Mouse (Mus musculus): Measurements from ENCODE around the gene Fgf11. TPM values are rescaled to one million over a fixed set of nuclear protein-coding genes. Genes with fewer than 3 reads are reported as not detected.

Fgf11 gene
- polyA plus RNA-seq, 1 experiment from 2014 or later: 1.0 TPM

DNA sequence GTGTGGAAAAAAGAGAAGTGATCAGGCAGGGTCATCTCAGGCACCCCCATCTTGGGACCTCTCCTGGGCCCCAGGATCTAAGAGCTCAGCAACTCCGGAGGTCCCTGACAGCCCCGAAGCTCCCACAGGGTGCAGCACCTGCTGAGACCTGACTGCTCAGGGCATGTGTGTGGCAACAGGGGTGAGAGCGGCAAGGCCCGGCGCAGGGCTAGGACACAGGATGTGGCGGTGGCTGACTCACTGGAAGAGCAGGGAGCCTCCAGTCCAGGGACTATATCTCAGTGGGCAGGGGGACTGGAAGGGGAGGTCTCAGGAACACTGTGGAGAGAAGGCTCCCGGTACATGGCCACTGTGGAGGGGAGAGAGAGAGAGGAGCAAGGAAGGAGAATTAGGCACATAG, 3.7 kb downstream of the Fgf11 start:
- Histone ChIP-seq H3K9ac (ENCODE audit: low read length) (no peak overlapping the region), H3K4me3 (ENCODE audit: low read length) (no peak overlapping the region), H3K27me3 (ENCODE audit: control insufficient read depth, insufficient read depth, low read depth, low read length) (peaks cover 12% of the 10 kb centered on the region; the same call in 1 of the 2 replicates), H3K9me3 (ENCODE audit: control insufficient read depth, low read length) (no peaks in the 10 kb centered on the region), H3K27ac (ENCODE audit: low read length) (no peak overlapping the region), H3K4me2 (ENCODE audit: low read depth, low read length) (no peak overlapping the region), H3K4me1 (replicated peaks; ENCODE audit: control insufficient read depth, insufficient read depth, low read length) (peaks cover 31% of the 10 kb centered on the region), H3K36me3 (ENCODE audit: control insufficient read depth, insufficient read depth, low read length) (no peaks in the 10 kb centered on the region)
- ATAC-seq (ENCODE audit: low read depth): no peak
- 76% methylated on average over 7 of the region's 7 CpGs for whole genome bisulfite sequencing

DNA sequence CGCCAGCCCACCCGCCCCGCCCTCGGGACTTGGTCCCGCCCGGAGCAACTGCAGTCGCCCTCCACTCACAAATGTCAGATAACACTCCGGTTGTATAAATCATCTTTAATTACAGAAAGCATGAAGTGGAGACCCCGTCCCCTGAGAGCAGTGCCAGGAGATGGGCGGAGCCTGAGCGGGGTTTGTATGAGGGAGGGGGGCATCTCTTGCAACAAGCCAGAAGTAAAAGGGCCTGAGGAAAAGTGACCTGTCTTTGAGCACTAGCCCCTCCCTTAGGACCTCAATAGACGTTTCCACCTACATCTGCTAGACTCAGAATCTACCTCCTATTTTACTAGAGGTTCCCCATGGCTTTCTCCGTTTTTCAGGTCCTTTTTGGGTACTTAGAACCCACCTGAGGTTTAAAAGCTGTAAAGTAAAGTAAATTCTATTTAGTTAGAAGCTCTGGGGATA, 5.6 kb downstream of the Fgf11 start:
- H3K27ac ChIP-seq (ENCODE audit: low read length): no peak overlapping the region; the same call in 1 of the 2 replicates

DNA sequence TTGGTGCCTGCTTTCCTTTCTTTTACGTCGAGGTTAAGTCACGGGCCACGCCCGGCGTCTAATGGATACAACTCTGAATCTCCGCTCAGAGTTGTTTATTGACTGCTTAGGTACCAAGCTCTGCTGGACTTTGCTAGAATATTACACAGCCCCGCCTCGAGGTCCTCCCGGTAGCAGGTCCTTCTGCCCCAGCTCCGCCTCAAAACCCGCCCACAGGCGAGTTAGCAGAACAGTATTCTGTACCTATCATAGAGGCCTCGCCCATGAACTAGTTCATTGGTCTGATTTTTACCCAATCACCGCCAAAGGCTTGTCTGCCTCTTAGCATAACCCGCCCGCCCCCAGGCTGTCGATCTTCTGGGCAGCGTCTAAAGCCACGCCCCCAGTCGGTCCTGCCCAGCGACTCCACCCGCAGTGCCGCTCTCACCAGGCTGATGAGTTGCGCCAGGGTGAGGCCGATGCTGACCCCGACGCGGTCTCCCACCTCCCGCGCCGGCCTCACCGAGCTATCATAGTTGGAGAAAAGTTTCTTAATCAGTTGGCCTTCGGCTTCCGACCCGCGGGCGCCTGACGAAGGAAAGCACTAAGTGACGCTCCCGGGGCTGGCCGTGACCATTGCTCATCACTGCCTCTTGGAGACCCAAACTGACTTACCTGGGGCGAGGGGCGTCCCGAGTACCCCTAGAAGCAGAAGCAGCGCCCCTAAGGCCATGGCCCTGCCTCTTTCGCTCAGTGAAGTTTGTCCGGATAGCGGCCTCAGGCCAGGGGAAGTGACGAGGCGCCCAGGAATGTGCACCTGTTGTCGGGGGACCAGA, 6.3 kb downstream of the Fgf11 start, which contains the start of gene Chrnb1:
Gene Chrnb1 (minus strand): TSS at position 776 of the 815 bp plus-strand sequence.
- Histone ChIP-seq H3K4me2 (ENCODE audit: low read depth, low read length) (peak within 1 kb of the TSS; percentile 97), H3K4me3 (ENCODE audit: low read length) (peak within 1 kb of the TSS; percentile 62), H3K36me3 (ENCODE audit: control insufficient read depth, insufficient read depth, low read length) (no peaks in the 10 kb centered on the region), H3K9ac (ENCODE audit: low read length) (peak within 1 kb of the TSS; percentile 67), H3K27ac (ENCODE audit: low read length) (peak within 1 kb of the TSS; percentile 51; the same call in 1 of the 2 replicates), H3K9me3 (ENCODE audit: control insufficient read depth, low read length) (no peaks in the 10 kb centered on the region), H3K27me3 (ENCODE audit: control insufficient read depth, insufficient read depth, low read depth, low read length) (peaks cover 2% of the 10 kb centered on the region; the same call in 1 of the 2 replicates), H3K4me1 (replicated peaks; ENCODE audit: control insufficient read depth, insufficient read depth, low read length) (peaks cover 14% of the 10 kb centered on the region)
- WGBS: 2% methylated on average over 52 of the region's 52 CpGs
- ATAC-seq (ENCODE audit: low read depth): peak; percentile 97

More for the DNA sequence above, 5.6 kb downstream of the Fgf11 start:
- H3K9me3 ChIP-seq (ENCODE audit: control insufficient read depth, low read length): no peaks in the 10 kb centered on the region
- H3K4me2 ChIP-seq (ENCODE audit: low read depth, low read length): peak overlapping the region; percentile 97
- H3K36me3 ChIP-seq (ENCODE audit: control insufficient read depth, insufficient read depth, low read length): no peaks in the 10 kb centered on the region
- H3K27me3 ChIP-seq (ENCODE audit: control insufficient read depth, insufficient read depth, low read depth, low read length): peaks cover 2% of the 10 kb centered on the region; the same call in 1 of the 2 replicates
- 1% methylated on average over 13 of the region's 13 CpGs for WGBS
- ATAC-seq (ENCODE audit: low read depth): no peak; the same call in 1 of the 2 replicates
- H3K9ac ChIP-seq (ENCODE audit: low read length): peak overlapping the region; percentile 67
- peaks cover 20% of the 10 kb centered on the region for H3K4me1 ChIP-seq (replicated peaks; ENCODE audit: control insufficient read depth, insufficient read depth, low read length)
- H3K4me3 ChIP-seq (ENCODE audit: low read length): peak overlapping the region; percentile 62

DNA sequence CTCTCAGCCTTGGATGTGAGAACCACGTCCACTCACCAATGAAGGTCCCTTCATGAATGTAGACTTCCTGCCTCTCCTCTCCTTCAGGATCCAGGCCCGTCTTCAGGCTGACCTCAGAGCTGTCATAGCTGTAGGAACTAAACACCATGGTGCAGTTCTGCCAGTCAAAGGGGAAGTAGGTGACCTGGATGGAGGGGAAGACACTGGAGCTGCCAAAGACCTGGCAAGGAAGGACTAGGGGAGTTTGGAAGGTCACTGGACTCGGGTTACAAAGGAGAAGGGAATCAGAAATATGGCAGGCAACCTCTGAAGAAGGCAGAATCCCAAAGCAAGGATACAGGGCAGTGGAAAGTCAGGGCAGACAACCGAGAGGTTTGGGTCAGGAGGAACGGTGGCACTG, 8.2 kb downstream of the Fgf11 start:
- no peaks in the 10 kb centered on the region for H3K36me3 ChIP-seq (ENCODE audit: control insufficient read depth, insufficient read depth, low read length)
- 54% methylated on average over 5 of the region's 5 CpGs for WGBS
- no peak overlapping the region for H3K4me3 ChIP-seq (ENCODE audit: low read length)

DNA sequence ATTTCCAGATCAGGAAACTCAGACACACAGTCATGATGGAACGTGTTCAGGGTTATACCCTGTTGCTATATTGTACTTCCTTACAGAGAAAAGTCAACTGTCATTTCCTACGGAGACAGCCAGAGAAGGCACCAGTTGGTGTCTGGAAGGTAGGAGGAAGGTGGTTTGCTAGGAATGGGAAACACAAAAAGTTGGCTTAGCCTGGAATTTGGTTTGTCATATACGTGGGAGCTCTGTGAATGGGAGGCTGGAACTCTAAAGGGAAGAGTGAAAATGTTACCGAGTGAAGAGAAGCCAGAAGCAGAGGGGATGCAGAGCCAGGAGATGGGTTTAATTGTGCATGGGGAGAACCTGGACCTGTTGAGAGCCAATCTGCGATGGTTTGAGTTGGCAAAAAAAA, 10.2 kb downstream of the Fgf11 start:
- no peaks in the 10 kb centered on the region for H3K36me3 ChIP-seq (ENCODE audit: control insufficient read depth, insufficient read depth, low read length)
- H3K4me1 ChIP-seq (replicated peaks; ENCODE audit: control insufficient read depth, insufficient read depth, low read length): 0 out of 2 replicates have a peak, but pooled peaks cover 2% of the 10 kb centered on the region
- H3K9me3 ChIP-seq (ENCODE audit: control insufficient read depth, low read length): no peaks in the 10 kb centered on the region
- H3K27me3 ChIP-seq (ENCODE audit: control insufficient read depth, insufficient read depth, low read depth, low read length): no peaks in the 10 kb centered on the region; the same call in 1 of the 2 replicates
- no peak overlapping the region for H3K4me2 ChIP-seq (ENCODE audit: low read depth, low read length)
- H3K9ac ChIP-seq (ENCODE audit: low read length): no peak overlapping the region
- WGBS: 62% methylated on average over 5 of the region's 5 CpGs
- no peak overlapping the region for H3K4me3 ChIP-seq (ENCODE audit: low read length)
- no peak overlapping the region for H3K27ac ChIP-seq (ENCODE audit: low read length)
- ATAC-seq (ENCODE audit: low read depth): no peak

More for the DNA sequence above, 8.2 kb downstream of the Fgf11 start:
- no peak overlapping the region for H3K9ac ChIP-seq (ENCODE audit: low read length)
- H3K9me3 ChIP-seq (ENCODE audit: control insufficient read depth, low read length): no peaks in the 10 kb centered on the region
- no peaks in the 10 kb centered on the region; the same call in 1 of the 2 replicates for H3K27me3 ChIP-seq (ENCODE audit: control insufficient read depth, insufficient read depth, low read depth, low read length)
- no peak overlapping the region for H3K27ac ChIP-seq (ENCODE audit: low read length)
- no peak for ATAC-seq (ENCODE audit: low read depth)
- H3K4me1 ChIP-seq (replicated peaks; ENCODE audit: control insufficient read depth, insufficient read depth, low read length): 0 out of 2 replicates have a peak, but pooled peaks cover 2% of the 10 kb centered on the region
- no peak overlapping the region for H3K4me2 ChIP-seq (ENCODE audit: low read depth, low read length)

DNA sequence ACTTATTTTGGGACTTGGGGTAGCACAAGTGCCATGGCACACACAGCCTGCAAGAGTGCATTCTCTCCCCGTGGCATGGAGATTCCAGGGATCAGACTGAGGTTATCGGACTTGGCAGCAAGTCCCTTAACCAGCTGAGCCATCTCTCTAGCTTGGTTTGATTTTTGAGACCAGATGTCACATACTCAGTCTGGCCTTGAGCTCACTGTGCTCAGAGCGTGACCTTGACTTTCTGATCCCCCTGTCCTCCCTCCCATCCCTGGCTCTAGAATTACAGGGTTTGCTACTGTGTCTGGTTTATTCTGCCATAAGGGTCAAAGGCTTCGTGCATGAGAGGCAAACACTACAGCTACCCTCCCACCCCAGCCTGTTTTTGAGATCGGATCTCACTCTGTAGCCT, 12.2 kb downstream of the Fgf11 start:
- Histone ChIP-seq H3K9me3 (ENCODE audit: control insufficient read depth, low read length) (no peaks in the 10 kb centered on the region), H3K27me3 (ENCODE audit: control insufficient read depth, insufficient read depth, low read depth, low read length) (no peaks in the 10 kb centered on the region; the same call in 1 of the 2 replicates), H3K36me3 (ENCODE audit: control insufficient read depth, insufficient read depth, low read length) (no peaks in the 10 kb centered on the region), H3K27ac (ENCODE audit: low read length) (no peak overlapping the region), H3K4me1 (replicated peaks; ENCODE audit: control insufficient read depth, insufficient read depth, low read length) (peaks cover 4% of the 10 kb centered on the region), H3K4me2 (ENCODE audit: low read depth, low read length) (no peak overlapping the region), H3K9ac (ENCODE audit: low read length) (no peak overlapping the region), H3K4me3 (ENCODE audit: low read length) (no peak overlapping the region)
- WGBS: 61% methylated on average over 5 of the region's 5 CpGs
- ATAC-seq (ENCODE audit: low read depth): no peak

DNA sequence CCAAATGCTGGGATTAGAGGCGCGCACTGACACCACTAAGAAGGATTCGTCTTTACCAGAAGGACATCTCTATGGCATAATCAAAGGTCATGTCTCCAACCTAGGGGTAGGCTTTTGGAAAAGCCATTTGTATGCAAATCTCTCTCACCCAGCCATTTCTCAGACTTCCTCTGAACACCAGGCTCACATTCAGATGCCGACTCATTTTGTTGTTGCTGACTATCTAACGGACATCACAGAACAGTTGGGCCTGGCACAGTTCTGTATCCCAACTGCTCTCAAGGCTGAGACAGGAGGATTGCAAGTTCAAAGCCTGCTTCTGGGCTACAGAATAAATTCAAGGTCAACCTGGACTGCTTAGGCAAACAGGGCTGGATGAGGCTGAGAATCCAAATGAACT, 14.4 kb downstream of the Fgf11 start:
- Histone ChIP-seq H3K27me3 (ENCODE audit: control insufficient read depth, insufficient read depth, low read depth, low read length) (no peaks in the 10 kb centered on the region), H3K4me2 (ENCODE audit: low read depth, low read length) (no peak overlapping the region), H3K27ac (ENCODE audit: low read length) (no peak overlapping the region), H3K9ac (ENCODE audit: low read length) (no peak overlapping the region), H3K9me3 (ENCODE audit: control insufficient read depth, low read length) (no peaks in the 10 kb centered on the region), H3K4me1 (replicated peaks; ENCODE audit: control insufficient read depth, insufficient read depth, low read length) (peaks cover 4% of the 10 kb centered on the region), H3K36me3 (ENCODE audit: control insufficient read depth, insufficient read depth, low read length) (no peaks in the 10 kb centered on the region), H3K4me3 (ENCODE audit: low read length) (no peak overlapping the region)
- 85% methylated on average over 5 of the region's 5 CpGs for WGBS
- no peak for ATAC-seq (ENCODE audit: low read depth)

DNA sequence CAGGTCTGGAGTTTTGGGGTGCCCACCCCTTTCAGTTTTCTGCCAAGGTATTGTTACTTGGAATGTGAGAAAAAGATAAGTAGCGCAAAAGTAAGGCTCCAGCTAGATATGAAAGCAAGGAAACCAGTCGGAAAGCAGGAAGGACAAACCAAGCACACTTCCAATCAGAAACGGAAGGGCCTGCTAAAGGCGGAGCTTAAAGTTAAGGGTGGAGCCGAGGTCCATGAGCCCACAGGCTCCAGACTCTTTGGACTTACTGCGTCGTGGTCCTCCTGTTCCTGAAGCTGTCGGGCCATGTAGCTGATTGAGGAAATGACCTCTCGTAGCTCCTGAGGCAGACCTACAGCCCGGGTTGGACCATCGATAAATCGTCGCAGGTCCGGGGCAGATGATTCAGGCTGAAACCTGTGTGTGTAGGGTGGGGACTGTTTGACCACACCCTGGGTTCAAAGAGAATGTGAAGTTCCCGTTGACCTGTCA, 16.8 kb downstream of the Fgf11 start:
- Histone ChIP-seq H3K4me1 (replicated peaks; ENCODE audit: control insufficient read depth, insufficient read depth, low read length) (peaks cover 4% of the 10 kb centered on the region), H3K4me2 (ENCODE audit: low read depth, low read length) (peak overlapping the region; percentile 55), H3K27ac (ENCODE audit: low read length) (0 out of 2 replicates have a peak overlapping the region, but pooled peaks have one; percentile 2), H3K9ac (ENCODE audit: low read length) (peak overlapping the region; percentile 44; the same call in 1 of the 2 replicates), H3K36me3 (ENCODE audit: control insufficient read depth, insufficient read depth, low read length) (no peaks in the 10 kb centered on the region), H3K27me3 (ENCODE audit: control insufficient read depth, insufficient read depth, low read depth, low read length) (no peaks in the 10 kb centered on the region), H3K9me3 (ENCODE audit: control insufficient read depth, low read length) (no peaks in the 10 kb centered on the region), H3K4me3 (ENCODE audit: low read length) (peak overlapping the region; percentile 25)
- ATAC-seq (ENCODE audit: low read depth): peak; percentile 77
- WGBS: 26% methylated on average over 15 of the region's 15 CpGs

DNA sequence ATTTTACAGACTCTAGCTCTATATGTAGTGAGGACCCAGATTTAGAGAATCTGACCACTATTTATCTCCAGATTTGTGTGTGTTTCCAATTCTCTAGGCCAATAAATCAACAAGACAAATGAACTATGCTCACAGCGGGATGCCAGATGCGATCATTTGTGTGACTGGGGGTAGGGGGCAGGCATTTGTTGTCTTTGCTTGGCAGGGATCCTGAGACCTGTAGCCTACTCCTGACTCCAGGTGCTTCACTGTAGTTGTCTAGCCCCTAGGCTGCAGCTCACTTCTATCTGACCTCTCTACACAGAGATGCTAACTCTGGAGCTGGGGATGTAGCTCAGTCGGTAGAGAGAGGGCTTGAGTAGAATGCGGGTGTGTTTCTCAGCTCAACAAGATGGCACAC, 19.8 kb downstream of the Fgf11 start:
- H3K4me2 ChIP-seq (ENCODE audit: low read depth, low read length): no peak overlapping the region
- no peak for ATAC-seq (ENCODE audit: low read depth)
- no peaks in the 10 kb centered on the region for H3K27me3 ChIP-seq (ENCODE audit: control insufficient read depth, insufficient read depth, low read depth, low read length)
- no peak overlapping the region for H3K4me3 ChIP-seq (ENCODE audit: low read length)
- no peak overlapping the region for H3K27ac ChIP-seq (ENCODE audit: low read length)
- 27% methylated on average over 4 of the region's 4 CpGs for WGBS
- no peak overlapping the region for H3K9ac ChIP-seq (ENCODE audit: low read length)
- peaks cover 10% of the 10 kb centered on the region for H3K4me1 ChIP-seq (replicated peaks; ENCODE audit: control insufficient read depth, insufficient read depth, low read length)
- no peaks in the 10 kb centered on the region for H3K36me3 ChIP-seq (ENCODE audit: control insufficient read depth, insufficient read depth, low read length)
- H3K9me3 ChIP-seq (ENCODE audit: control insufficient read depth, low read length): no peaks in the 10 kb centered on the region
